Mouse (Mus musculus): ENCODE results near the gene Ccdc155.

GRCm38 (mm10) chr7:45190186-45190585 is 14.5 kb downstream of the Ccdc155 start:
- TF ChIP-seq CTCF (conservative IDR thresholded peaks at IDR 0.05; ENCODE audit: insufficient read depth, insufficient read length, low read depth, low read length) (no peak), POLR2A (IDR thresholded peaks at IDR 0.05; ENCODE audit: low read depth, low read length) (no peak)
